Comparison of ENCODE assay signal across 26 mouse cellular contexts in the genomic region with DNA sequence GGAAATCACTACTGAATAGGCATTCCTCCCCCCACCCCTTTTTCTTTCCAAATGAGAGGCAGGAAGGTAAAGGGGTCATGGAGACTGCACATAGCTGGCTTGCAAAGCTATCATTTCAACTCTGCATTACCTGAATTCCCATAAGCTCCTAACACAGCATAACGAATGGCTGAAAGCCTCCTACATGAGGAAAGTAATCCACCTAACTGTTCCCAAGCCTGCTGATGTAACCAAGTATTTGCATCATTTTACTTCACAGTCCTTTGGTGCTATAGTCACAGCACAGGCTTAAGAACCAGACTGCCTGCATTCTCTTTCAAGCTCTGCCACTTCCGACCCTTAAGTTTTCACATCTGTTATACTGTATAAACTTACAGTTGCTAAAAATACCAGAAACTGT. TPM values are rescaled to one million over a fixed set of nuclear protein-coding genes. Genes with fewer than 3 reads are reported as not detected.
"Had no signal": no experiment of that assay in that cellular context is flagged by ENCODE, and none has a peak within 500 bp of the region (broad histone marks: within the 10 kb centered on the region; RNA-seq: fewer than 3 reads in every experiment).

No protein-coding gene starts in this region.

- H3K4me1 ChIP-seq: heart, embryonic 10.5 days; heart, embryonic 12.5 days; hindbrain, embryonic 10.5 days; hindbrain, embryonic 12.5 days; intestine, embryonic 15.5 days; liver, embryonic 13.5 days; liver, embryonic 15.5 days had no signal

- H3K9me3 ChIP-seq: heart, embryonic 10.5 days; heart, embryonic 12.5 days; hindbrain, embryonic 10.5 days; hindbrain, embryonic 12.5 days; intestine, embryonic 15.5 days; liver, embryonic 13.5 days; liver, embryonic 15.5 days had no signal

- DNase-seq: gastrocnemius, adult 2 months; gastrocnemius, postnatal 10 days; gastrocnemius, postnatal 25 days; heart, adult 18-20 months; heart, postnatal 10 days; heart, postnatal 4 days; kidney, adult 18-20 months; kidney, adult 8-10 months; kidney, postnatal 10 days; kidney, postnatal 25 days; kidney, postnatal 4 days; liver; liver, embryonic 13.5 days had no signal

- H3K27ac ChIP-seq: gastrocnemius, adult 2 months; heart, embryonic 10.5 days; hindbrain, embryonic 10.5 days; hindbrain, embryonic 12.5 days; hindbrain, embryonic 14.5 days; intestine, embryonic 15.5 days; layer of hippocampus, adult 2 months; left cerebral cortex, adult 2 months; liver, embryonic 13.5 days; liver, embryonic 15.5 days had no signal

- ATAC-seq: hindbrain, embryonic 16.5 days; inflammation-experienced regulatory T-cells, adult 6 months; intestine, embryonic 15.5 days; intestine, postnatal 0 days had no signal

- H3K27me3 ChIP-seq: heart, embryonic 12.5 days; hindbrain, embryonic 12.5 days; intestine, embryonic 15.5 days; liver, embryonic 13.5 days; liver, embryonic 15.5 days had no signal

- H3K36me3 ChIP-seq: heart, embryonic 10.5 days; heart, embryonic 12.5 days; hindbrain, embryonic 10.5 days; hindbrain, embryonic 12.5 days; intestine, embryonic 15.5 days; liver, embryonic 13.5 days; liver, embryonic 15.5 days had no signal

- H3K4me3 ChIP-seq: gastrocnemius, adult 2 months; heart, embryonic 10.5 days; heart, embryonic 12.5 days; hindbrain, embryonic 10.5 days; hindbrain, embryonic 12.5 days; intestine, embryonic 15.5 days; layer of hippocampus, adult 2 months; left cerebral cortex, adult 2 months; liver, embryonic 13.5 days; liver, embryonic 15.5 days had no signal

- H3K9ac ChIP-seq: heart, embryonic 12.5 days; hindbrain, embryonic 12.5 days; hindbrain, embryonic 14.5 days; intestine, embryonic 15.5 days; liver, embryonic 13.5 days; liver, embryonic 15.5 days had no signal

- H3K4me2 ChIP-seq: heart, embryonic 12.5 days; hindbrain, embryonic 12.5 days; hindbrain, embryonic 14.5 days; intestine, embryonic 15.5 days; liver, embryonic 11.5 days; liver, embryonic 13.5 days; liver, embryonic 15.5 days had no signal

RNA-seq across cellular contexts. Expression of a gene that starts 45.3 kb away (rescaled TPM):
- polyA plus RNA-seq: inflammation-experienced regulatory T-cells, adult 6 months; liver, embryonic 15.5 days had no signal
